8 mouse cellular contexts compared by ENCODE assay signal in the genomic region with DNA sequence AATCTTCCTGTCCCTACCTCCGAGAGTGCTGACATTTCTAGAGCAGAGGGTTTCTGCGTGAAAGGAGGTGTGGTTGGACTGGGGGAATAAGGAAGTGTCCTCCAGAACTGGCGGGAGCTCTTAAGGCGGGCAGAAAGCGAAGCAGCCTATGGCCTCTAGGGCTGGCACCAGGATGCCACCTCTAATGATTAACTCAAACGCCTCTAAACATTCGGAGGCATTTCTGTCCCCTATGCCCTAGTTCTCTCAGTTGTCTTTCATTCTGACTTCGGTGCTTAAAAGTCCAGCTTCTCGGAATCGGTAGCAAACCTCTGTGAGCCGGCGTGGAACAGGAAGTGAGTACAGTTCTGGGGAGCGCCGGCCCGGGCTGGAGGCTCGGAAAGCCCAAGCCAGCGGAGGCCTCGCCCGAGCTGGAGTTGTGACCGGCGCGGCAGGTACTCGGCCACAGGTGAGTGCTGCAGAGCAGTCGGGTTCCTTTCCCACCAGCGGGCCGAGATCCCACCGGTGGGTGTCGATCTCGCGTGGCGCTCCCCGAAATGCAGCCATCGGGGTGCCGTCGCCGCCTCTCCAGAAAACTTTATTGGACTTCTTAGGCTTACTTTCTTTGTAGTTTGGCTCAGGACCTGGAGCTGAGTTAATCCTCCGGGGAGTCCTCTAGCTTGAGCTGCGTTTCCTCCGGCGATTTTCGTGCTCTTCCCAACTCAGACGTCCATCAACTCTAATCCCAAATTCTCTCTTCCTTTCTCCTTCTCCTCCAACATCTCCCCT. TPM values are rescaled to one million over a fixed set of nuclear protein-coding genes. Genes with fewer than 3 reads are reported as not detected.
DNase-seq lines count a peak whose midpoint lies in the region; ATAC-seq and TF ChIP-seq lines count a peak whose summit lies in the region.

A gene (plus strand): TSS at position 84 of the 768 bp plus-strand sequence.

- H3K36me3 ChIP-seq in embryonic facial prominence, embryonic 11.5 days (replicated peaks; ENCODE audit: control insufficient read depth, insufficient read depth, low read depth, low read length): no peaks in the 10 kb centered on the region
- H3K36me3 ChIP-seq in heart, embryonic 11.5 days (ENCODE audit: control insufficient read depth, insufficient read depth, low read length): no peaks in the 10 kb centered on the region
- no peaks in the 10 kb centered on the region; the same call in 1 of the 2 replicates for H3K36me3 ChIP-seq in kidney, embryonic 14.5 days (ENCODE audit: control insufficient read depth, insufficient read depth, low read length)

- peak; percentile 56; the same call in 1 of the 2 replicates for ATAC-seq in embryonic facial prominence, embryonic 11.5 days (replicated peaks; ENCODE audit: insufficient number of reproducible peaks, low FRiP score, low TSS enrichment, low read depth)
- ATAC-seq in heart, embryonic 11.5 days (replicated peaks; ENCODE audit: insufficient number of reproducible peaks, low FRiP score, low TSS enrichment): peak; percentile 31; the same call in 1 of the 2 replicates
- peak; percentile 88 for ATAC-seq in kidney, embryonic 14.5 days (ENCODE audit: low FRiP score, low TSS enrichment)

- H3K4me2 ChIP-seq in embryonic facial prominence, embryonic 11.5 days (ENCODE audit: low read depth, low read length): peak within 1 kb of the TSS; percentile 74
- H3K4me2 ChIP-seq in heart, embryonic 11.5 days: peak within 1 kb of the TSS; percentile 86
- H3K4me2 ChIP-seq in kidney, embryonic 14.5 days (replicated peaks; ENCODE audit: low read depth, low read length): peak within 1 kb of the TSS; percentile 58

- no peaks in the 10 kb centered on the region for H3K9me3 ChIP-seq in embryonic facial prominence, embryonic 11.5 days (replicated peaks; ENCODE audit: control insufficient read depth, low read length)
- H3K9me3 ChIP-seq in heart, embryonic 11.5 days (replicated peaks; ENCODE audit: control insufficient read depth, low read length): no peaks in the 10 kb centered on the region
- H3K9me3 ChIP-seq in kidney, embryonic 14.5 days (ENCODE audit: control insufficient read depth, low read length): peaks cover 4% of the 10 kb centered on the region; the same call in 1 of the 2 replicates

- H3K9ac ChIP-seq in embryonic facial prominence, embryonic 11.5 days (replicated peaks; ENCODE audit: low read length): peak within 1 kb of the TSS; percentile 76
- H3K9ac ChIP-seq in heart, embryonic 11.5 days (ENCODE audit: low read depth, low read length): peak within 1 kb of the TSS; percentile 90
- peak within 1 kb of the TSS; percentile 79 for H3K9ac ChIP-seq in kidney, embryonic 14.5 days (ENCODE audit: low read depth, low read length)

- H3K4me3 ChIP-seq in left cerebral cortex, adult 2 months: peak within 1 kb of the TSS; percentile 46
- peak within 1 kb of the TSS; percentile 45 for H3K4me3 ChIP-seq in embryonic facial prominence, embryonic 11.5 days (ENCODE audit: low read depth, low read length)
- peak within 1 kb of the TSS; percentile 72 for H3K4me3 ChIP-seq in heart, embryonic 11.5 days (ENCODE audit: low read depth, low read length)
- peak within 1 kb of the TSS; percentile 63 for H3K4me3 ChIP-seq in kidney, embryonic 14.5 days (ENCODE audit: low read length)

- no peak for DNase-seq in left cerebral cortex, adult 2 months (ENCODE audit: extremely low spot score in 1 of 2, low spot score in 2 of 2)
- DNase-seq in left cerebral cortex, adult 9 months (ENCODE audit: low spot score in 2 of 2): no peak
- peak; percentile 61 for DNase-seq in embryonic facial prominence, embryonic 11.5 days (ENCODE audit: low spot score)
- peak; percentile 75 for DNase-seq in lung, postnatal 25 days (ENCODE audit: low spot score)
- DNase-seq in ovary, postnatal 36 days (ENCODE audit: low spot score): peak; percentile 50
- DNase-seq in frontal cortex, postnatal 25 days (ENCODE audit: low spot score in 2 of 2): no peak

- H3K27ac ChIP-seq in left cerebral cortex, adult 2 months: peak within 1 kb of the TSS; percentile 56
- no peak within 1 kb of the TSS for H3K27ac ChIP-seq in embryonic facial prominence, embryonic 11.5 days (replicated peaks; ENCODE audit: low read depth, low read length)
- peak within 1 kb of the TSS; percentile 59 for H3K27ac ChIP-seq in heart, embryonic 11.5 days (ENCODE audit: low read depth, low read length)
- H3K27ac ChIP-seq in kidney, embryonic 14.5 days (ENCODE audit: low read depth, low read length): peak within 1 kb of the TSS; percentile 83

- TF ChIP-seq CTCF in left cerebral cortex, adult 2 months (IDR thresholded peaks at IDR 0.05): no peak

- under 1% methylated on average over 42 of the region's 42 CpGs for WGBS in embryonic facial prominence, embryonic 11.5 days
- WGBS in heart, embryonic 11.5 days (ENCODE audit: insufficient replicate concordance): under 1% methylated on average over 42 of the region's 42 CpGs
- under 1% methylated on average over 42 of the region's 42 CpGs for WGBS in kidney, embryonic 14.5 days

- H3K27me3 ChIP-seq in embryonic facial prominence, embryonic 11.5 days (ENCODE audit: control insufficient read depth, insufficient read depth, low read length): no peaks in the 10 kb centered on the region
- no peaks in the 10 kb centered on the region for H3K27me3 ChIP-seq in heart, embryonic 11.5 days (ENCODE audit: control insufficient read depth, insufficient read depth, low read length)
- H3K27me3 ChIP-seq in kidney, embryonic 14.5 days (ENCODE audit: control insufficient read depth, insufficient read depth, low read length): no peaks in the 10 kb centered on the region

- no peaks in the 10 kb centered on the region for H3K4me1 ChIP-seq in embryonic facial prominence, embryonic 11.5 days (ENCODE audit: control insufficient read depth, insufficient read depth, low read length)
- no peaks in the 10 kb centered on the region for H3K4me1 ChIP-seq in heart, embryonic 11.5 days (ENCODE audit: control insufficient read depth, insufficient read depth, low read length)
- H3K4me1 ChIP-seq in kidney, embryonic 14.5 days (ENCODE audit: control insufficient read depth, insufficient read depth, low read length): peaks cover 8% of the 10 kb centered on the region; the same call in 1 of the 2 replicates

- intact Hi-C loops in left cerebral cortex, adult 2 months (cut with DNase I): no loop called here

RNA-seq across cellular contexts. Expression of the gene that starts here (rescaled TPM):
- 1 to 10 TPM; 1.8 to 2.9 TPM for total RNA-seq in left cerebral cortex, adult 2 months (2021)
- 15.5 and 16.3 TPM in 2 replicates for polyA plus RNA-seq in embryonic facial prominence, embryonic 11.5 days (2014; fragmentation: Nextera tagmentation; extraction: Ambion mirVana)
- 23.8 and 25.8 TPM in 2 replicates for polyA plus RNA-seq in heart, embryonic 11.5 days (2014; fragmentation: Nextera tagmentation; extraction: Ambion mirVana)
- polyA plus RNA-seq in kidney, embryonic 14.5 days (2014; fragmentation: Nextera tagmentation; extraction: Ambion mirVana): 35.2 and 41.3 TPM in 2 replicates

Comparison
In these comparisons a context has a peak if more than half of its experiments do, and no peak if none do; other contexts are left out.
1. DNase-seq: peak in embryonic facial prominence, embryonic 11.5 days (single experiment), lung, postnatal 25 days (single experiment) and ovary, postnatal 36 days (single experiment); none in left cerebral cortex, adult 2 months (0 of 2), left cerebral cortex, adult 9 months (0 of 2) and frontal cortex, postnatal 25 days (0 of 2).
2. ATAC-seq: peak in every context shown above with its lines; median percentile 88 in kidney, embryonic 14.5 days; 56 in embryonic facial prominence, embryonic 11.5 days; 31 in heart, embryonic 11.5 days.
3. Peak in every context shown above with its lines, with median percentiles within 50 percentile points of each other: H3K4me3 ChIP-seq, H3K4me2 ChIP-seq and H3K9ac ChIP-seq.